Mouse (Mus musculus): ENCODE measurements around the gene Epn2. TPM values are rescaled to one million over a fixed set of nuclear protein-coding genes. Genes with fewer than 3 reads are reported as not detected.

The Epn2 gene
- polyA plus RNA-seq, 1 experiment, result 0.31 TPM

- no peaks in the 10 kb centered on the region for H3K4me1 ChIP-seq
- H3K36me3 ChIP-seq (replicated peaks; ENCODE audit: low read length), result no peaks in the 10 kb centered on the region
- no peak overlapping the region for H3K4me3 ChIP-seq (replicated peaks)
- no peaks in the 10 kb centered on the region for H3K9me3 ChIP-seq
- peaks cover 94% of the 10 kb centered on the region for H3K27me3 ChIP-seq (replicated peaks)
- TF ChIP-seq GATA1 (IDR thresholded peaks at IDR 0.05; ENCODE audit: borderline replicate concordance, low read length) (no peak), FLI1 (IDR thresholded peaks at IDR 0.05; ENCODE audit: low read length) (no peak)
Measured at GRCm38 (mm10) chr11:61533571-61533970, 45.9 kb downstream of the Epn2 start.

GRCm38 (mm10) chr11:61532820-61533219, 46.7 kb downstream of the Epn2 start:
- Histone ChIP-seq H3K27me3 (replicated peaks) (peaks cover 94% of the 10 kb centered on the region), H3K4me3 (replicated peaks) (no peak overlapping the region), H3K4me1 (no peaks in the 10 kb centered on the region), H3K36me3 (replicated peaks; ENCODE audit: low read length) (no peaks in the 10 kb centered on the region), H3K9me3 (no peaks in the 10 kb centered on the region)
- TF ChIP-seq GATA1 (IDR thresholded peaks at IDR 0.05; ENCODE audit: borderline replicate concordance, low read length) (no peak), FLI1 (IDR thresholded peaks at IDR 0.05; ENCODE audit: low read length) (no peak)

DNA sequence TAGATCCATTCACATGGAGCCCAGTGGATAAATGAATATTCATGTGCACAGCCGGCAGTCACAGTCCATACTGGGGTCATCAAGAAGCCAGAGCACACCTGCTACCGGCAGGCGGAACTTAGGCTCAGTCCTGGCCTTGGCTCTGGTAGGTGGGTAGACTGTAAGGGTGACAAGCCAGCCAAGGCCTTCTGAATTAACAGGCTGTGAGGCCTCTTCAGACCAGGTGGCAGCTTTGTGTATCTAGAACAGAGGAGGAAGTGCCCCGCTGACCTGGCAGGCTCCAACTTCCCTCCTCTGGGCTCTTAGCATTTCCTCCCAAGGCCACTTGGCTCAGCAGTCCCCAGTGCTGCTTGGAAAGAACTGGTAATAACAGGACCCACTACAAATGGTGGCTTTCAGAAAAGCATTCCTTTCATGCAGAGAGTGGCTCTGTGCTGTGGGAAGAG, 50.2 kb downstream of the Epn2 start:
- H3K4me3 ChIP-seq (replicated peaks), result no peak overlapping the region
- no peaks in the 10 kb centered on the region for H3K36me3 ChIP-seq (replicated peaks; ENCODE audit: low read length)
- no peaks in the 10 kb centered on the region for H3K9me3 ChIP-seq
- TF ChIP-seq GATA1 (IDR thresholded peaks at IDR 0.05; ENCODE audit: borderline replicate concordance, low read length), result no peak
- TF ChIP-seq FLI1 (IDR thresholded peaks at IDR 0.05; ENCODE audit: low read length), result no peak
- peaks cover 90% of the 10 kb centered on the region for H3K27me3 ChIP-seq (replicated peaks)
- no peaks in the 10 kb centered on the region for H3K4me1 ChIP-seq

- Histone ChIP-seq H3K9me3 (no peaks in the 10 kb centered on the region), H3K27me3 (replicated peaks) (peaks cover 88% of the 10 kb centered on the region), H3K4me1 (no peaks in the 10 kb centered on the region), H3K36me3 (replicated peaks; ENCODE audit: low read length) (no peaks in the 10 kb centered on the region), H3K4me3 (replicated peaks) (no peak overlapping the region)
- TF ChIP-seq GATA1 (IDR thresholded peaks at IDR 0.05; ENCODE audit: borderline replicate concordance, low read length) (no peak), FLI1 (IDR thresholded peaks at IDR 0.05; ENCODE audit: low read length) (no peak)
Measured at GRCm38 (mm10) chr11:61526872-61527271, 52.6 kb downstream of the Epn2 start.

DNA sequence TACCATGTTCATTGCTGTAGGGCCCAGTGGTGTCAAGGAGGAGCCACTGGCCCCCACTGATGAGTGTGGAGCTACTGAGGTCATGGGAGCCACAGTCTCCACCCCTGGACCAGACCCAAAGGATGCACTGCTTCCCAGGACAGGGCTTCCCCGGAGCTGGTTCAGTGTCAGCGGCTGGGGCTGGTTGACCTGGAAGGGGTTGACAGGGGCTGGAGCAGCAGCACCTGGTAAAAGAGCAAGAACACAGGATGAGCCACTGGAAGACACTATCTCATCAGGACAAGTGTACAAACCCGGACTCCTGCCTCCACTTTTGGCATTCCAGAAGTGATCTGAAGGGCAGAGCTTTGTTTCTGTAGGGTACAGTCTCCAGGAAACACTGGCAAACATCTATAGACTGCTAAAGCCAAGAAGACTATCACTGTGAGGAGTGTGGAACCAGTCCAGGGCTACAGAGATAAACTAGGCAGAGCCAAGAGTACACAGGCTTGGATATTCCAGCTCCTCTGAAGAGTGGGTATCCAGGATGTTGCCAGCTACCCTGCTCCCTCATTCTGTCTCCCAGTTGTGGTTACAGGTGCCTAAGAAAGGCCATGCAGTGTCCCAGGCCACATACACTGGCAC, 59.9 kb downstream of the Epn2 start:
- H3K36me3 ChIP-seq (replicated peaks; ENCODE audit: low read length), result no peaks in the 10 kb centered on the region
- no peaks in the 10 kb centered on the region for H3K4me1 ChIP-seq
- no peak overlapping the region for H3K4me3 ChIP-seq (replicated peaks)
- H3K27me3 ChIP-seq (replicated peaks), result peaks cover 86% of the 10 kb centered on the region
- TF ChIP-seq GATA1 (IDR thresholded peaks at IDR 0.05; ENCODE audit: borderline replicate concordance, low read length), result no peak
- peaks cover 14% of the 10 kb centered on the region for H3K9me3 ChIP-seq

GRCm38 (mm10) chr11:61518871-61519270, 60.6 kb downstream of the Epn2 start:
- TF ChIP-seq FLI1 (IDR thresholded peaks at IDR 0.05; ENCODE audit: low read length) (no peak), GATA1 (IDR thresholded peaks at IDR 0.05; ENCODE audit: borderline replicate concordance, low read length) (no peak)
- H3K4me1 ChIP-seq, result no peaks in the 10 kb centered on the region
- no peak overlapping the region for H3K4me3 ChIP-seq (replicated peaks)
- peaks cover 14% of the 10 kb centered on the region for H3K9me3 ChIP-seq
- H3K36me3 ChIP-seq (replicated peaks; ENCODE audit: low read length), result no peaks in the 10 kb centered on the region
- peaks cover 86% of the 10 kb centered on the region for H3K27me3 ChIP-seq (replicated peaks)

DNA sequence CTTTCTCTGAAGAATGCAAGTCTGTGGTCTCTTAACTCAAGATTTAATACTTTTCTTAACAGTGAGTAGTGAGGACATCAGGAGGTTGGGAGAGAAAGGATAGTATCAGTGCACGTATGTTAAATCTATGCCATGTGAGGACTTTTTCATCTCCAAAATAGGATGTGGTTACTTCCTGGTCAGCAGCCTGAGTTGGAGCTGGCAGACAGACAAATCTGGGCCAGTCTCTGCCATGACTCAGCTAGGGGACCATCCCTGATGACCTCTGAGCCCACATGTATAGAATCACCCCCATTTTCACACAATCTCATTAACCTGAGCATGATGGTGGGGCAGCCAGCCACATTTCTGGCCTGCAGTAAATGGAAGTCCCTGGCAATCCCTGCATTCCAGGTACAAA, 61.5 kb downstream of the Epn2 start:
- Histone ChIP-seq H3K27me3 (replicated peaks) (peaks cover 86% of the 10 kb centered on the region), H3K9me3 (peaks cover 14% of the 10 kb centered on the region), H3K4me1 (no peaks in the 10 kb centered on the region), H3K36me3 (replicated peaks; ENCODE audit: low read length) (no peaks in the 10 kb centered on the region), H3K4me3 (replicated peaks) (no peak overlapping the region)
- TF ChIP-seq GATA1 (IDR thresholded peaks at IDR 0.05; ENCODE audit: borderline replicate concordance, low read length) (no peak), FLI1 (IDR thresholded peaks at IDR 0.05; ENCODE audit: low read length) (no peak)

GRCm38 (mm10) chr11:61514953-61515352, 64.5 kb downstream of the Epn2 start:
- TF ChIP-seq GATA1 (IDR thresholded peaks at IDR 0.05; ENCODE audit: borderline replicate concordance, low read length) (no peak), FLI1 (IDR thresholded peaks at IDR 0.05; ENCODE audit: low read length) (no peak)
- peaks cover 14% of the 10 kb centered on the region for H3K9me3 ChIP-seq
- no peak overlapping the region for H3K4me3 ChIP-seq (replicated peaks)
- H3K4me1 ChIP-seq, result no peaks in the 10 kb centered on the region
- H3K36me3 ChIP-seq (replicated peaks; ENCODE audit: low read length), result no peaks in the 10 kb centered on the region
- H3K27me3 ChIP-seq (replicated peaks), result peaks cover 88% of the 10 kb centered on the region

- H3K36me3 ChIP-seq (replicated peaks; ENCODE audit: low read length), result no peaks in the 10 kb centered on the region
- peaks cover 87% of the 10 kb centered on the region for H3K27me3 ChIP-seq (replicated peaks)
- no peak for TF ChIP-seq FLI1 (IDR thresholded peaks at IDR 0.05; ENCODE audit: low read length)
- no peak for TF ChIP-seq GATA1 (IDR thresholded peaks at IDR 0.05; ENCODE audit: borderline replicate concordance, low read length)
- H3K9me3 ChIP-seq, result no peaks in the 10 kb centered on the region
- H3K4me1 ChIP-seq, result peaks cover 17% of the 10 kb centered on the region
- peak within 1 kb of the TSS; percentile 92 for H3K4me3 ChIP-seq (replicated peaks)
Measured at GRCm38 (mm10) chr11:61504713-61505257, 74.7 kb downstream of the Epn2 start, which contains the start of gene B9d1. Gene B9d1, plus strand, starts transcription at chr11:61505144.

DNA sequence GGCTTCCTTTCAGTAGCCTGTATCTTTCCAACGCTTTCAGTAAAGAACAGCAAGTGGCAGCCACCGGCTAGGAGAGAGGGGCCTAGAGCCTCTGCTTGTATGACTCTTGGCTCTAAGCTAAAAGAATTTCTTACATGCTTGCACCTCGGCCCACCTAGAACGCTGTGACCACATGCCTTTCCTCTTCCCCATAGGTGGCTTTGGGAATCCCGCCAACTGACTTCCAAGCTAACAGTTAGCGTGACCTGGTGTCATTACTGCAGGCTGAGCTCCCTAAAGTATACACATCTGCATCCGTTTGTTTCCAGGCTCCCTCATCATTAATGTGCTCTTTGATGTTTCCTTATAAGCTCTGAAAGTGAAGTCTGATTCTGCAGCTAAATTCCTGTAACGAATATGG, 75.6 kb downstream of the Epn2 start:
- Histone ChIP-seq H3K4me1 (peaks cover 23% of the 10 kb centered on the region), H3K4me3 (replicated peaks) (no peak overlapping the region), H3K27me3 (replicated peaks) (peaks cover 80% of the 10 kb centered on the region), H3K9me3 (no peaks in the 10 kb centered on the region), H3K36me3 (replicated peaks; ENCODE audit: low read length) (no peaks in the 10 kb centered on the region)
- no peak for TF ChIP-seq FLI1 (IDR thresholded peaks at IDR 0.05; ENCODE audit: low read length)
- no peak for TF ChIP-seq GATA1 (IDR thresholded peaks at IDR 0.05; ENCODE audit: borderline replicate concordance, low read length)

Data from megakaryocyte, embryonic 14.5 days (primary cell).